Mouse (Mus musculus): ENCODE measurements at regions not wholly inside any gene's neighbourhood (a gene's known extent, or its start where the extent isn't known, plus 50 kb on each side); places are given as distances from the start of the nearest gene placed in this dataset.

- H3K27me3 ChIP-seq (ENCODE audit: control insufficient read depth, insufficient read depth, low read length) = no peaks in the 10 kb centered on the region
- H3K27ac ChIP-seq (ENCODE audit: insufficient read depth, low read length) = no peak overlapping the region
- WGBS = 89% methylated on average over 1 of the region's 1 CpGs
- H3K4me1 ChIP-seq (ENCODE audit: control insufficient read depth, insufficient read depth, low read length) = no peaks in the 10 kb centered on the region
- DNase-seq = no peak
- no peak overlapping the region for H3K4me3 ChIP-seq (replicated peaks; ENCODE audit: insufficient read depth, low read depth, low read length)
- TF ChIP-seq POLR2A (IDR thresholded peaks at IDR 0.05; ENCODE audit: borderline replicate concordance, insufficient read depth, low read length) (no peak), CTCF (IDR thresholded peaks at IDR 0.05; ENCODE audit: borderline replicate concordance, insufficient read depth, low read depth, low read length) (no peak)
Measured at GRCm38 (mm10) chr6:93327930-93328329, 384.6 kb upstream of the Adamts9 start.

GRCm38 (mm10) chr6:93323881-93324280, 380.6 kb upstream of the Adamts9 start:
- 66% methylated on average over 3 of the region's 3 CpGs for WGBS

GRCm38 (mm10) chr6:93314625-93315024, 371.3 kb upstream of the Adamts9 start:
- H3K4me3 ChIP-seq (replicated peaks; ENCODE audit: insufficient read depth, low read depth, low read length) = no peak overlapping the region
- TF ChIP-seq CTCF (IDR thresholded peaks at IDR 0.05; ENCODE audit: borderline replicate concordance, insufficient read depth, low read depth, low read length) (no peak), POLR2A (IDR thresholded peaks at IDR 0.05; ENCODE audit: borderline replicate concordance, insufficient read depth, low read length) (no peak)
- 72% methylated on average over 5 of the region's 5 CpGs for WGBS
- H3K27ac ChIP-seq (ENCODE audit: insufficient read depth, low read length) = no peak overlapping the region
- no peaks in the 10 kb centered on the region for H3K27me3 ChIP-seq (ENCODE audit: control insufficient read depth, insufficient read depth, low read length)
- H3K4me1 ChIP-seq (ENCODE audit: control insufficient read depth, insufficient read depth, low read length) = no peaks in the 10 kb centered on the region
- DNase-seq = no peak

More at GRCm38 (mm10) chr6:93323881-93324280, 380.6 kb upstream of the Adamts9 start:
- Histone ChIP-seq H3K27me3 (ENCODE audit: control insufficient read depth, insufficient read depth, low read length) (no peaks in the 10 kb centered on the region), H3K4me3 (replicated peaks; ENCODE audit: insufficient read depth, low read depth, low read length) (no peak overlapping the region), H3K27ac (ENCODE audit: insufficient read depth, low read length) (no peak overlapping the region), H3K4me1 (ENCODE audit: control insufficient read depth, insufficient read depth, low read length) (no peaks in the 10 kb centered on the region)
- TF ChIP-seq CTCF (IDR thresholded peaks at IDR 0.05; ENCODE audit: borderline replicate concordance, insufficient read depth, low read depth, low read length) = no peak
- no peak for TF ChIP-seq POLR2A (IDR thresholded peaks at IDR 0.05; ENCODE audit: borderline replicate concordance, insufficient read depth, low read length)
- DNase-seq = no peak

- no peak overlapping the region for H3K4me3 ChIP-seq (replicated peaks; ENCODE audit: insufficient read depth, low read depth, low read length)
- H3K27ac ChIP-seq (ENCODE audit: insufficient read depth, low read length) = no peak overlapping the region
- DNase-seq = no peak
- no peaks in the 10 kb centered on the region for H3K4me1 ChIP-seq (ENCODE audit: control insufficient read depth, insufficient read depth, low read length)
- 61% methylated on average over 2 of the region's 2 CpGs for WGBS
- H3K27me3 ChIP-seq (ENCODE audit: control insufficient read depth, insufficient read depth, low read length) = no peaks in the 10 kb centered on the region; the same call in 1 of the 2 replicates
- TF ChIP-seq POLR2A (IDR thresholded peaks at IDR 0.05; ENCODE audit: borderline replicate concordance, insufficient read depth, low read length) = no peak
Measured at GRCm38 (mm10) chr6:93305176-93305575, 361.9 kb upstream of the Adamts9 start.

GRCm38 (mm10) chr6:93297975-93298374, 354.7 kb upstream of the Adamts9 start:
- Histone ChIP-seq H3K4me1 (ENCODE audit: control insufficient read depth, insufficient read depth, low read length) (no peaks in the 10 kb centered on the region), H3K27ac (ENCODE audit: insufficient read depth, low read length) (no peak overlapping the region), H3K27me3 (ENCODE audit: control insufficient read depth, insufficient read depth, low read length) (no peaks in the 10 kb centered on the region), H3K4me3 (replicated peaks; ENCODE audit: insufficient read depth, low read depth, low read length) (no peak overlapping the region)
- DNase-seq = no peak
- no peak for TF ChIP-seq CTCF (IDR thresholded peaks at IDR 0.05; ENCODE audit: borderline replicate concordance, insufficient read depth, low read depth, low read length)
- WGBS = 75% methylated on average over 6 of the region's 6 CpGs

GRCm38 (mm10) chr6:93291711-93292110, 348.4 kb upstream of the Adamts9 start:
- WGBS = 85% methylated on average over 1 of the region's 1 CpGs
- H3K27ac ChIP-seq (ENCODE audit: insufficient read depth, low read length) = no peak overlapping the region

GRCm38 (mm10) chr6:93288421-93288820, 345.1 kb upstream of the Adamts9 start:
- no peaks in the 10 kb centered on the region for H3K4me1 ChIP-seq (ENCODE audit: control insufficient read depth, insufficient read depth, low read length)
- no peak for TF ChIP-seq POLR2A (IDR thresholded peaks at IDR 0.05; ENCODE audit: borderline replicate concordance, insufficient read depth, low read length)
- TF ChIP-seq CTCF (IDR thresholded peaks at IDR 0.05; ENCODE audit: borderline replicate concordance, insufficient read depth, low read depth, low read length) = no peak
- 75% methylated on average over 4 of the region's 4 CpGs for WGBS
- no peak overlapping the region for H3K4me3 ChIP-seq (replicated peaks; ENCODE audit: insufficient read depth, low read depth, low read length)
- no peaks in the 10 kb centered on the region for H3K27me3 ChIP-seq (ENCODE audit: control insufficient read depth, insufficient read depth, low read length)
- H3K27ac ChIP-seq (ENCODE audit: insufficient read depth, low read length) = no peak overlapping the region
- no peak for DNase-seq

More at GRCm38 (mm10) chr6:93291711-93292110, 348.4 kb upstream of the Adamts9 start:
- DNase-seq = no peak
- Histone ChIP-seq H3K4me1 (ENCODE audit: control insufficient read depth, insufficient read depth, low read length) (no peaks in the 10 kb centered on the region), H3K4me3 (replicated peaks; ENCODE audit: insufficient read depth, low read depth, low read length) (no peak overlapping the region), H3K27me3 (ENCODE audit: control insufficient read depth, insufficient read depth, low read length) (no peaks in the 10 kb centered on the region)
- TF ChIP-seq POLR2A (IDR thresholded peaks at IDR 0.05; ENCODE audit: borderline replicate concordance, insufficient read depth, low read length) (no peak), CTCF (IDR thresholded peaks at IDR 0.05; ENCODE audit: borderline replicate concordance, insufficient read depth, low read depth, low read length) (no peak)

- no peaks in the 10 kb centered on the region for H3K27me3 ChIP-seq (ENCODE audit: control insufficient read depth, insufficient read depth, low read length)
- H3K4me3 ChIP-seq (replicated peaks; ENCODE audit: insufficient read depth, low read depth, low read length) = no peak overlapping the region
- 96% methylated on average over 2 of the region's 2 CpGs for WGBS
- TF ChIP-seq CTCF (IDR thresholded peaks at IDR 0.05; ENCODE audit: borderline replicate concordance, insufficient read depth, low read depth, low read length) (no peak), POLR2A (IDR thresholded peaks at IDR 0.05; ENCODE audit: borderline replicate concordance, insufficient read depth, low read length) (no peak)
- no peaks in the 10 kb centered on the region for H3K4me1 ChIP-seq (ENCODE audit: control insufficient read depth, insufficient read depth, low read length)
- no peak for DNase-seq
- H3K27ac ChIP-seq (ENCODE audit: insufficient read depth, low read length) = no peak overlapping the region
Measured at GRCm38 (mm10) chr6:93285796-93286195, 342.5 kb upstream of the Adamts9 start.

Measured in cerebellum, adult 2 months (tissue).